In genomic region chr11:6388726-6389413, GRCm38 (mm10) we compare ENCODE assay signal across 8 mouse cellular contexts. TPM values are rescaled to one million over a fixed set of nuclear protein-coding genes. Genes with fewer than 3 reads are reported as not detected.
A peak's percentile ranks its signal among the peaks of the same experiment; 100 is the strongest.
DNase-seq lines count a peak whose midpoint lies in the region; ATAC-seq and TF ChIP-seq lines count a peak whose summit lies in the region.

TSS of gene Zmiz2 (plus strand) at chr11:6389074.

- TF ChIP-seq RAD21 in MEL (IDR thresholded peaks at IDR 0.05; ENCODE audit: low read depth, low read length), result no peak

- peak; percentile 96 for DNase-seq in MEL (ENCODE audit: low read depth, low spot score)
- peak; percentile 96 for DNase-seq in cerebellum, adult 2 months
- DNase-seq in forelimb bud, embryonic 11.5 days (ENCODE audit: low read depth, low spot score), result peak; percentile 83
- DNase-seq in layer of hippocampus, adult 9-11 months, result peak; percentile 96
- DNase-seq in lung, postnatal 0 days (ENCODE audit: low spot score), result peak; percentile 95
- peak; percentile 94 for DNase-seq in ovary, postnatal 14 days (ENCODE audit: low spot score)
- DNase-seq in thymus, postnatal 14 days, result peak; percentile 96

- peak within 1 kb of the TSS; percentile 94 for H3K4me2 ChIP-seq in lung, postnatal 0 days (replicated peaks; ENCODE audit: low read depth, low read length)

- H3K79me2 ChIP-seq in MEL (ENCODE audit: control insufficient read depth, insufficient read depth, low read length, poor library complexity), result peaks cover 32% of the 10 kb centered on the region

- WGBS in cerebellum, adult 2 months, result 4% methylated on average over 55 of the region's 60 CpGs
- 7% methylated on average over 34 of the region's 60 CpGs for WGBS in lung, postnatal 0 days

- peak within 1 kb of the TSS; percentile 74 for H3K9ac ChIP-seq in MEL (ENCODE audit: control insufficient read depth, low read depth, low read length, poor library complexity, severe bottlenecking)
- peak within 1 kb of the TSS; percentile 79 for H3K9ac ChIP-seq in lung, postnatal 0 days (replicated peaks; ENCODE audit: low read depth)

- TF ChIP-seq POLR2A in MEL (IDR thresholded peaks at IDR 0.05; ENCODE audit: control insufficient read depth in 1 of 2, insufficient read depth in 1 of 2, low read depth in 1 of 2, low read length in 2 of 2, poor library complexity in 1 of 2), result peak; percentile 84 to 93
- TF ChIP-seq POLR2A in cerebellum, adult 2 months (IDR thresholded peaks at IDR 0.05; ENCODE audit: borderline replicate concordance, insufficient read depth, low read length), result peak; percentile 77; the same call in 1 of the 2 replicates

- H3K27ac ChIP-seq in MEL (ENCODE audit: control insufficient read depth, low read depth, low read length), result peak within 1 kb of the TSS; percentile 78
- H3K27ac ChIP-seq in cerebellum, adult 2 months (ENCODE audit: insufficient read depth, low read length), result peak within 1 kb of the TSS; percentile 84
- peak within 1 kb of the TSS; percentile 95 for H3K27ac ChIP-seq in lung, postnatal 0 days (ENCODE audit: low read length)

- peaks cover 10 to 28% of the 10 kb centered on the region in 2 experiments for H3K4me1 ChIP-seq in MEL (ENCODE audit: control insufficient read depth in 1 of 2, insufficient read depth in 2 of 2, low read length in 2 of 2)
- H3K4me1 ChIP-seq in cerebellum, adult 2 months (ENCODE audit: control insufficient read depth, insufficient read depth, low read length), result peaks cover 14% of the 10 kb centered on the region
- H3K4me1 ChIP-seq in lung, postnatal 0 days (ENCODE audit: insufficient read depth, low read depth, low read length), result peaks cover 8% of the 10 kb centered on the region; the same call in 1 of the 2 replicates

- TF ChIP-seq CTCF in MEL (IDR thresholded peaks at IDR 0.05 in 2 of 3, conservative IDR thresholded peaks at IDR 0.05 in 1 of 3; ENCODE audit: control insufficient read depth in 1 of 3, insufficient read depth in 1 of 3, low read depth in 2 of 3, low read length in 3 of 3, poor library complexity in 1 of 3, severe bottlenecking in 1 of 3), result no peak
- no peak for TF ChIP-seq CTCF in cerebellum, adult 2 months (IDR thresholded peaks at IDR 0.05; ENCODE audit: borderline replicate concordance, insufficient read depth, low read depth, low read length)
- no peak for TF ChIP-seq CTCF in lung, postnatal 0 days (IDR thresholded peaks at IDR 0.05)

- ATAC-seq in hematopoietic stem cell, adult 5-6 weeks (replicated peaks in 1 of 2; ENCODE audit: insufficient read depth in 1 of 2, low FRiP score in 2 of 2, low TSS enrichment in 1 of 2, low read depth in 1 of 2, poor library complexity in 2 of 2, severe bottlenecking in 2 of 2), result peak; percentile 83 to 84
- peak; percentile 98 for ATAC-seq in lung, postnatal 0 days

- H3K9me3 ChIP-seq in MEL (replicated peaks; ENCODE audit: insufficient read depth, low read length), result no peaks in the 10 kb centered on the region
- H3K9me3 ChIP-seq in lung, postnatal 0 days (ENCODE audit: low read length), result no peaks in the 10 kb centered on the region

- TF ChIP-seq EP300 in MEL (IDR thresholded peaks at IDR 0.05; ENCODE audit: low read depth in 1 of 2, low read length in 2 of 2), result no peak
- TF ChIP-seq EP300 in lung, postnatal 0 days (IDR thresholded peaks at IDR 0.05), result no peak

- peak within 1 kb of the TSS; percentile 94 to 99 for H3K4me3 ChIP-seq in MEL (ENCODE audit: control insufficient read depth in 1 of 2, insufficient read depth in 1 of 2, low read depth in 2 of 2, low read length in 2 of 2)
- H3K4me3 ChIP-seq in cerebellum, adult 2 months (replicated peaks; ENCODE audit: insufficient read depth, low read depth, low read length), result peak within 1 kb of the TSS; percentile 98
- H3K4me3 ChIP-seq in lung, postnatal 0 days (ENCODE audit: low read depth, low read length), result peak within 1 kb of the TSS; percentile 80

- peaks cover 0 to 32% of the 10 kb centered on the region in 2 experiments; a peak in 2 of 4 replicates for H3K36me3 ChIP-seq in MEL (ENCODE audit: control insufficient read depth in 1 of 2, insufficient read depth in 2 of 2, low read length in 2 of 2)
- no peaks in the 10 kb centered on the region for H3K36me3 ChIP-seq in lung, postnatal 0 days (ENCODE audit: insufficient read depth, low read length)

- no peaks in the 10 kb centered on the region for H3K27me3 ChIP-seq in MEL (ENCODE audit: control insufficient read depth in 1 of 2, insufficient read depth in 2 of 2, low read length in 2 of 2)
- no peaks in the 10 kb centered on the region for H3K27me3 ChIP-seq in cerebellum, adult 2 months (ENCODE audit: control insufficient read depth, insufficient read depth, low read length)
- no peaks in the 10 kb centered on the region for H3K27me3 ChIP-seq in lung, postnatal 0 days (replicated peaks; ENCODE audit: insufficient read depth, low read length)

TF ChIP-seq in MEL, 35 proteins besides CTCF, POLR2A, EP300 and RAD21:
- TF ChIP-seq TBP (IDR thresholded peaks at IDR 0.05; ENCODE audit: low read depth, low read length) (peak; percentile 93), NELFE (IDR thresholded peaks at IDR 0.05; ENCODE audit: low read depth, low read length) (peak; percentile 90), JUND (IDR thresholded peaks at IDR 0.05; ENCODE audit: low read depth, low read length) (no peak), ZNF384 (IDR thresholded peaks at IDR 0.05; ENCODE audit: low read depth, low read length) (peak; percentile 48; the same call in 1 of the 2 replicates), NRF1 (IDR thresholded peaks at IDR 0.05; ENCODE audit: insufficient read depth, low read depth, low read length, poor library complexity, severe bottlenecking) (peak; percentile 41; the same call in 1 of the 2 replicates), POLR2AphosphoS5 (IDR thresholded peaks at IDR 0.05; ENCODE audit: borderline replicate concordance, low read depth, low read length) (no peak), MYB (IDR thresholded peaks at IDR 0.05; ENCODE audit: low read depth, low read length) (peak; percentile 71), MYC (IDR thresholded peaks at IDR 0.05; ENCODE audit: low read depth, low read length) (no peak), BHLHE40 (IDR thresholded peaks at IDR 0.05; ENCODE audit: borderline replicate concordance, low read depth, low read length) (no peak), ZMIZ1 (IDR thresholded peaks at IDR 0.05; ENCODE audit: low read depth, low read length) (peak; percentile 91), RCOR1 (IDR thresholded peaks at IDR 0.05; ENCODE audit: low read depth, low read length) (no peak), HCFC1 (IDR thresholded peaks at IDR 0.05; ENCODE audit: low read depth, low read length) (peak; percentile 81), TAL1 (IDR thresholded peaks at IDR 0.05; ENCODE audit: low read length) (no peak), USF2 (IDR thresholded peaks at IDR 0.05; ENCODE audit: borderline replicate concordance in 1 of 2, insufficient read depth in 1 of 2, low read depth in 1 of 2, low read length in 2 of 2) (no peak), SIN3A (IDR thresholded peaks at IDR 0.05; ENCODE audit: low read length) (peak; percentile 69), UBTF (IDR thresholded peaks at IDR 0.05; ENCODE audit: borderline replicate concordance, insufficient read depth, low read depth, low read length) (0 out of 2 replicates have a peak, but pooled peaks have one; percentile 42), CHD2 (IDR thresholded peaks at IDR 0.05; ENCODE audit: low read length) (no peak), USF1 (IDR thresholded peaks at IDR 0.05; ENCODE audit: low read depth, low read length) (no peak), MAFK (IDR thresholded peaks at IDR 0.05; ENCODE audit: borderline replicate concordance, low read depth, low read length) (no peak), TCF12 (IDR thresholded peaks at IDR 0.05; ENCODE audit: low read depth, low read length) (no peak), MXI1 (IDR thresholded peaks at IDR 0.05; ENCODE audit: low read depth, low read length) (peak; percentile 54; the same call in 1 of the 2 replicates), MAX (IDR thresholded peaks at IDR 0.05; ENCODE audit: low read length) (no peak; the same call in 1 of the 2 replicates), MAZ (IDR thresholded peaks at IDR 0.05; ENCODE audit: low read depth, low read length) (peak; percentile 59; the same call in 1 of the 2 replicates), GATA1 (IDR thresholded peaks at IDR 0.05; ENCODE audit: low read depth, low read length) (no peak), ETS1 (IDR thresholded peaks at IDR 0.05; ENCODE audit: low read depth, low read length) (no peak), SMC3 (IDR thresholded peaks at IDR 0.05; ENCODE audit: low read depth, low read length) (no peak), ZC3H11A (IDR thresholded peaks at IDR 0.05; ENCODE audit: low read depth, low read length) (no peak; the same call in 1 of the 2 replicates), KAT2A (conservative IDR thresholded peaks at IDR 0.05; ENCODE audit: low read depth, low read length) (no peak), GABPA (IDR thresholded peaks at IDR 0.05; ENCODE audit: low read depth, low read length) (no peak), MEF2A (IDR thresholded peaks at IDR 0.05; ENCODE audit: extremely low read depth, insufficient replicate concordance, low read depth, low read length, poor library complexity, severe bottlenecking) (no peak), POLR2AphosphoS2 (IDR thresholded peaks at IDR 0.05; ENCODE audit: low read length) (peak; percentile 93), CHD1 (IDR thresholded peaks at IDR 0.05; ENCODE audit: low read depth, low read length) (0 out of 2 replicates have a peak, but pooled peaks have one; percentile 59), ZKSCAN1 (IDR thresholded peaks at IDR 0.05; ENCODE audit: low read depth, low read length) (no peak), ELF1 (IDR thresholded peaks at IDR 0.05; ENCODE audit: low read depth, low read length) (peak; percentile 90), E2F4 (IDR thresholded peaks at IDR 0.05; ENCODE audit: borderline replicate concordance, low read depth, low read length) (no peak)
TF ChIP-seq in MEL: peak in this region for 14.

RNA-seq across cellular contexts. Expression of gene Zmiz2, which starts in this region (rescaled TPM):
- total RNA-seq in MEL (2012; rRNA removed), result 12.3 and 12.8 TPM in 2 replicates
- polyA plus RNA-seq in MEL (2012; ENCODE audit: insufficient read depth in 1 of 2, insufficient read length in 2 of 2, low read depth in 1 of 2, low replicate concordance in 2 of 2, missing spikeins in 1 of 2), result 10 to 100 TPM; 35.5 to 90.3 TPM
- polyA plus RNA-seq in cerebellum, adult 2 months (2012; rRNA removed), result 90.4 and 92.2 TPM in 2 replicates
- 11.1 and 14.8 TPM in 2 replicates for total RNA-seq in hematopoietic stem cell, adult 5-6 weeks (2017)
- polyA plus RNA-seq in lung, postnatal 0 days (2015; fragmentation: Nextera tagmentation; extraction: Ambion mirVana), result 8.6 and 8.7 TPM in 2 replicates

Comparison
In these comparisons a context has a peak if more than half of its experiments do, and no peak if none do; other contexts are left out.
1. Peak in every context shown above with its lines: DNase-seq, ATAC-seq, H3K4me3 ChIP-seq and H3K27ac ChIP-seq.